Mouse (Mus musculus) thymus, adult 18-20 months (tissue): ENCODE measurements around the gene Tsr2.

Experiments
- DNase-seq, 2 experiments: peaks; one replicate each; pipeline ENCODE4 v3.0.0; 2022; ENCODE audit warnings: mixed read lengths in 2 of 2

Tsr2 gene

GRCm38 (mm10) chrX:151096171-151097058 lies at the start of gene Tsr2:
Gene Tsr2 (minus strand): TSS chrX:151096543.
- DNase-seq: peak; percentile 27 to 41

- no peak for DNase-seq
These were observed 36.4 kb upstream of the Tsr2 start for GRCm38 (mm10) chrX:151132785-151133184.

- DNase-seq: no peak
These were observed 34.1 kb upstream of the Tsr2 start for GRCm38 (mm10) chrX:151130493-151130892.

- no peak for DNase-seq
These were observed 27.6 kb upstream of the Tsr2 start for GRCm38 (mm10) chrX:151123933-151124332.

GRCm38 (mm10) chrX:151117432-151117831 lies 21.1 kb upstream of the Tsr2 start:
- no peak for DNase-seq

- DNase-seq: no peak
These were observed 20.5 kb upstream of the Tsr2 start for GRCm38 (mm10) chrX:151116795-151117194.

- no peak for DNase-seq
These were observed 11.1 kb upstream of the Tsr2 start for GRCm38 (mm10) chrX:151107301-151108067.

GRCm38 (mm10) chrX:151087418-151087817 lies 8.9 kb downstream of the Tsr2 start:
- DNase-seq: no peak

GRCm38 (mm10) chrX:151085599-151085998 lies 10.7 kb downstream of the Tsr2 start:
- no peak for DNase-seq

- no peak for DNase-seq
These were observed 19.3 kb downstream of the Tsr2 start for GRCm38 (mm10) chrX:151076941-151077485.

- no peak for DNase-seq
These were observed 20.3 kb downstream of the Tsr2 start for GRCm38 (mm10) chrX:151076007-151076406.

- no peak for DNase-seq
These were observed 28.5 kb downstream of the Tsr2 start for GRCm38 (mm10) chrX:151067876-151068275.

GRCm38 (mm10) chrX:151066071-151066666 lies 30.2 kb downstream of the Tsr2 start:
- DNase-seq: no peak

GRCm38 (mm10) chrX:151061615-151062299 lies 34.6 kb downstream of the Tsr2 start:
- no peak for DNase-seq

- DNase-seq: no peak
These were observed 37.0 kb downstream of the Tsr2 start for GRCm38 (mm10) chrX:151059346-151059745.

GRCm38 (mm10) chrX:151055559-151055958 lies 40.8 kb downstream of the Tsr2 start:
- DNase-seq: no peak

- no peak for DNase-seq
These were observed 41.9 kb downstream of the Tsr2 start for GRCm38 (mm10) chrX:151054489-151054888.

- no peak for DNase-seq
These were observed 46.0 kb downstream of the Tsr2 start for GRCm38 (mm10) chrX:151050337-151050736.

GRCm38 (mm10) chrX:151049661-151050215 lies 46.6 kb downstream of the Tsr2 start:
- no peak for DNase-seq

GRCm38 (mm10) chrX:151047431-151048058 lies 48.8 kb downstream of the Tsr2 start:
- DNase-seq: peak in 1 of 2 experiments; percentile 3

GRCm38 (mm10) chrX:151046777-151047430 lies 49.4 kb downstream of the Tsr2 start:
- DNase-seq: peak; percentile 9 to 22
